Mouse (Mus musculus) large intestine, adult 2 months (tissue): ENCODE results near the gene Bri3bp. TPM values are rescaled to one million over a fixed set of nuclear protein-coding genes. Genes with fewer than 3 reads are reported as not detected.
"Not testable (repeated sequence)": the region's sequence is repeated elsewhere in the genome, so short reads cannot be mapped to it uniquely, and the experiment has no call there.

ENCODE experiments used
- DNase-seq: peaks from one replicate; pipeline ENCODE4 v3.0.0-alpha.2; 2012; ENCODE audit warnings: low read depth, low spot score
- WGBS: fragments of 180-500 bp; shearing (Covaris S2); methylation state at CpG from one replicate; pipeline ENCODE4 v1.1.7; 2018; 5-methylcytosine and 5-hydroxymethylcytosine counted together
- polyA plus RNA-seq: library from polyadenylated mRNA; depleted of rRNA; stranded (reverse); fragments of >200 nt; gene quantifications from 2 replicates; pipeline ENCODE4 v1.2.3, GENCODE M21; 2012; rRNA removed

Gene Bri3bp
- polyA plus RNA-seq: 9.2 and 13.8 TPM in 2 replicates

- DNase-seq: no peak
- 1% methylated on average over 92 of the region's 97 CpGs for WGBS
Measured at GRCm38 (mm10) chr5:125441234-125442114, at the start of gene Bri3bp. Bri3bp (plus strand) TSS chr5:125441568.

GRCm38 (mm10) chr5:125391609-125392008 is 49.8 kb upstream of the Bri3bp start:
- no peak for DNase-seq
- WGBS: 5% methylated on average over 5 of the region's 5 CpGs

GRCm38 (mm10) chr5:125392176-125392575 is 49.2 kb upstream of the Bri3bp start:
- not testable (repeated sequence) for DNase-seq
- WGBS: 82% methylated on average over 4 of the region's 4 CpGs

GRCm38 (mm10) chr5:125392618-125392976 is 48.8 kb upstream of the Bri3bp start:
- 0% methylated on average over 1 of the region's 1 CpGs for WGBS
- no peak for DNase-seq

GRCm38 (mm10) chr5:125392977-125393621 is 48.3 kb upstream of the Bri3bp start:
- DNase-seq: peak; percentile 98
- under 1% methylated on average over 20 of the region's 20 CpGs for WGBS

GRCm38 (mm10) chr5:125393622-125394603 is 47.5 kb upstream of the Bri3bp start:
- DNase-seq: peak; percentile 91
- WGBS: 1% methylated on average over 24 of the region's 25 CpGs

GRCm38 (mm10) chr5:125395008-125395407 is 46.4 kb upstream of the Bri3bp start:
- 21% methylated on average over 3 of the region's 3 CpGs for WGBS
- DNase-seq: no peak

- no peak for DNase-seq
- WGBS: 56% methylated on average over 7 of the region's 7 CpGs
Measured at GRCm38 (mm10) chr5:125400903-125401302, 40.5 kb upstream of the Bri3bp start.

- WGBS: 81% methylated on average over 10 of the region's 10 CpGs
- no peak for DNase-seq
Measured at GRCm38 (mm10) chr5:125402476-125402875, 38.9 kb upstream of the Bri3bp start.

GRCm38 (mm10) chr5:125402991-125403390 is 38.4 kb upstream of the Bri3bp start:
- no peak for DNase-seq
- WGBS: 86% methylated on average over 6 of the region's 6 CpGs

GRCm38 (mm10) chr5:125403481-125404465 is 37.6 kb upstream of the Bri3bp start:
- DNase-seq: no peak

GRCm38 (mm10) chr5:125404536-125404902 is 36.8 kb upstream of the Bri3bp start:
- WGBS: 3% methylated on average over 7 of the region's 7 CpGs
- DNase-seq: no peak

More at GRCm38 (mm10) chr5:125403481-125404465, 37.6 kb upstream of the Bri3bp start:
- WGBS: 23% methylated on average over 31 of the region's 31 CpGs

GRCm38 (mm10) chr5:125404903-125405545 is 36.3 kb upstream of the Bri3bp start:
- DNase-seq: no peak
- under 1% methylated on average over 28 of the region's 28 CpGs for WGBS

GRCm38 (mm10) chr5:125405546-125406248 is 35.7 kb upstream of the Bri3bp start:
- under 1% methylated on average over 31 of the region's 31 CpGs for WGBS
- peak; percentile 82 for DNase-seq

- WGBS: 5% methylated on average over 20 of the region's 20 CpGs
- DNase-seq: no peak
Measured at GRCm38 (mm10) chr5:125406322-125407016, 34.9 kb upstream of the Bri3bp start.

GRCm38 (mm10) chr5:125407020-125407830 is 34.1 kb upstream of the Bri3bp start:
- 60% methylated on average over 13 of the region's 13 CpGs for WGBS
- no peak for DNase-seq
